Mouse (Mus musculus): Measurements from ENCODE around the gene Zc3h18. TPM values are rescaled to one million over a fixed set of nuclear protein-coding genes. Genes with fewer than 3 reads are reported as not detected.
A peak's percentile ranks its signal among the peaks of the same experiment; 100 is the strongest.

Gene Zc3h18
- polyA plus RNA-seq, 1 experiment from 2014 or later: 28.8 TPM

DNA sequence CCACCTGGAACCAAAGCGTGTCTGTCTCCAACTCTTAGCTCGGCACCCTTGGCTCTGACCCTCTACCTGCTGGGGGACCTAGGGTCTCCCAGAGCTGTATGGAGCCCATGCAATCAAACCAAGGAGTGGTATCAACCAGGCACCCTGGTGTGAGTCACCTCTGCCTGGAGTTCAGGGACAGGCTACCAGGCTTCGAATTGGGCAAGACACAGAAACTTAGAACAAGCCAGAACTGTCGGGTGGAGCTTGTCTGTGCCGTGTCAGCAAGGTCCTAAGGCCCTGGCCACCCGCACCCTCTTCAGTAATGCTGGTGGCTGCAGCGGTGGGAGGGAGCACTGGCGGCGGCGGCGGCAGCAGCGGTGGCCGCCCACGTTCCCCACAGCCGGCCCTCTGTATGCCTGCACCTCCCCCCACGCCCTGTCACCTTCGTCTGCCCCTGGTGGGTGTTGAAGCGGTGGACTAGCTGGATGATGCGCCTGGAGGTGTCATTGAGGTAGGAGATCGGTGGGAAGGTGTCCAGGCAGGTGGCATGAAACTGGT is 60.2 kb downstream of the Zc3h18 start:
- Histone ChIP-seq H3K9me3 (ENCODE audit: control insufficient read depth, low read length) (peaks cover 3% of the 10 kb centered on the region; the same call in 1 of the 2 replicates), H3K27me3 (replicated peaks; ENCODE audit: control insufficient read depth, insufficient read depth, low read length) (peaks cover 6% of the 10 kb centered on the region), H3K4me2 (ENCODE audit: low read length) (no peak overlapping the region), H3K36me3 (ENCODE audit: control insufficient read depth, insufficient read depth, low read length) (peaks cover 40% of the 10 kb centered on the region), H3K27ac (ENCODE audit: low read depth, low read length) (no peak overlapping the region), H3K9ac (ENCODE audit: low read depth, low read length) (no peak overlapping the region), H3K4me1 (ENCODE audit: control insufficient read depth, insufficient read depth, low read depth, low read length) (peaks cover 11% of the 10 kb centered on the region), H3K4me3 (ENCODE audit: low read length) (no peak overlapping the region)
- 89% methylated on average over 17 of the region's 20 CpGs for WGBS
- no peak for ATAC-seq

- 94% methylated on average over 13 of the region's 13 CpGs for WGBS
- Histone ChIP-seq H3K36me3 (ENCODE audit: control insufficient read depth, insufficient read depth, low read length) (peaks cover 40% of the 10 kb centered on the region), H3K4me1 (ENCODE audit: control insufficient read depth, insufficient read depth, low read depth, low read length) (peaks cover 15% of the 10 kb centered on the region), H3K9ac (ENCODE audit: low read depth, low read length) (no peak overlapping the region), H3K27ac (ENCODE audit: low read depth, low read length) (no peak overlapping the region), H3K27me3 (replicated peaks; ENCODE audit: control insufficient read depth, insufficient read depth, low read length) (peaks cover 3% of the 10 kb centered on the region), H3K4me2 (ENCODE audit: low read length) (no peak overlapping the region), H3K4me3 (ENCODE audit: low read length) (no peak overlapping the region), H3K9me3 (ENCODE audit: control insufficient read depth, low read length) (peaks cover 3% of the 10 kb centered on the region; the same call in 1 of the 2 replicates)
- no peak for ATAC-seq
Observed at GRCm38 (mm10) chr8:122437708-122438331, 61.4 kb downstream of the Zc3h18 start.

DNA sequence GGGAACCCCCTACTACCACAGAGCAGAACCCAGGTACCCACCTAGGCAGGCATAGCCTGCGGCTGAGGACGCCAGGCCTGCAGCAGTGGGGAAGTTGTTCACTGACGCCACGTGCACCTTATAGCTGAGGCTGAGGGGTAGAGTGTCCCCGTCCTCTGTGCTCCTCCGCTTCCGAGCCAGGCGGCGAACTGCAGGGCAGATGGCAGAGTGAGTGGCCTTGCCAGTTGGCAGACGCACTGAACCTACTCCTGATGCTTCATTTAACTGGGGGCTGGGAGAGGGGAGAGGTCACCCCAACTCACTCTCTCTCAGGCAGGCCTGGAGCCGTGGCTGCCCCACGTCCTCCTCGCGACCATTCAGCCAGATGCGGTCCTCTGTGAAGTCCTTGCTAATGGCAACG is 62.9 kb downstream of the Zc3h18 start:
- no peak overlapping the region for H3K4me2 ChIP-seq (ENCODE audit: low read length)
- ATAC-seq: no peak
- 85% methylated on average over 16 of the region's 16 CpGs for WGBS
- peaks cover 28% of the 10 kb centered on the region for H3K36me3 ChIP-seq (ENCODE audit: control insufficient read depth, insufficient read depth, low read length)
- peaks cover 12% of the 10 kb centered on the region for H3K4me1 ChIP-seq (ENCODE audit: control insufficient read depth, insufficient read depth, low read depth, low read length)
- no peak overlapping the region for H3K27ac ChIP-seq (ENCODE audit: low read depth, low read length)
- H3K9me3 ChIP-seq (ENCODE audit: control insufficient read depth, low read length): peaks cover 3% of the 10 kb centered on the region; the same call in 1 of the 2 replicates
- H3K9ac ChIP-seq (ENCODE audit: low read depth, low read length): no peak overlapping the region
- H3K4me3 ChIP-seq (ENCODE audit: low read length): no peak overlapping the region
- H3K27me3 ChIP-seq (replicated peaks; ENCODE audit: control insufficient read depth, insufficient read depth, low read length): no peaks in the 10 kb centered on the region

DNA sequence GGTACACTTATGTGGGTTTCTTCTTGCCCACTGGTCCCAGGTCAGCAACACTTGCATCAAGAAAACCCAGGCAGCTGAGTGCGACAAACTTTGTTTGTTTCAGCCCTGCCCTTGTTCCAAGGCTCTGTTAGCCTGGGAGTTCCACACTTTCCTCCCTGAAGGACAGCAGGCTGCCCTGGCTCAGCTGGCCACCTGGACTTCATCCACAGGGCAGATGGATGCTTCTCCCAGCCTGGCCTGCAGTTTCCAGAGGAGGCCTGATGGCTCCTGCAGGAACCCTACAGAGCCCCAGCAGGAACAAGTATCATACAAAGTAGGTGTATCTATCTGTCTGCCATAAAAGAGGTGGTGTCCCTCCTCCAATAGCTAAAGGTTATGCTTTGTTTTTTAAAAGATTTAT is 64.9 kb downstream of the Zc3h18 start:
- Histone ChIP-seq H3K36me3 (ENCODE audit: control insufficient read depth, insufficient read depth, low read length) (peaks cover 16% of the 10 kb centered on the region), H3K27me3 (replicated peaks; ENCODE audit: control insufficient read depth, insufficient read depth, low read length) (no peaks in the 10 kb centered on the region), H3K9me3 (ENCODE audit: control insufficient read depth, low read length) (no peaks in the 10 kb centered on the region), H3K4me2 (ENCODE audit: low read length) (no peak overlapping the region), H3K4me3 (ENCODE audit: low read length) (no peak overlapping the region), H3K9ac (ENCODE audit: low read depth, low read length) (no peak overlapping the region), H3K4me1 (ENCODE audit: control insufficient read depth, insufficient read depth, low read depth, low read length) (peaks cover 22% of the 10 kb centered on the region), H3K27ac (ENCODE audit: low read depth, low read length) (no peak overlapping the region)
- WGBS: 100% methylated on average over 1 of the region's 1 CpGs
- ATAC-seq: no peak

DNA sequence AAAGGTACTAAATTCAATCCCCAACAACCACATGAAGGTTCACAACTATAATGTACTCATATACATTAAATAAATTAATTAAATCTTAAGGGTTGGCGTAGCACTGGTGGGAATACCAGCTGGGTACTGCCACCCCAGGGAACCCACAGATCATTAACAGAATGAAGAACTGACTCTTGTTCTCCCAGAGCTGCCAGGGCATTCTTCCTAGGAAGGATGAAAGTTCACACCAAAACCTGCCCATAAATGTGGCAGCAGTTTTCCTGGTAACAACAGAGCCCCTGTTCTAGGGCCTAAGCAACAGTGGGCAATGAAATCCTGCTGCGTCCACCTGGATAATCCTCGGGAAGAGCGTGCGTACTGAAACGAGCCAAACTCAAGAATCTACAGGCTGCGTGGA is 65.9 kb downstream of the Zc3h18 start:
- H3K4me3 ChIP-seq (ENCODE audit: low read length): peak overlapping the region; percentile 63
- H3K4me1 ChIP-seq (ENCODE audit: control insufficient read depth, insufficient read depth, low read depth, low read length): peaks cover 22% of the 10 kb centered on the region
- H3K27me3 ChIP-seq (replicated peaks; ENCODE audit: control insufficient read depth, insufficient read depth, low read length): no peaks in the 10 kb centered on the region
- H3K9me3 ChIP-seq (ENCODE audit: control insufficient read depth, low read length): no peaks in the 10 kb centered on the region
- WGBS: 12% methylated on average over 7 of the region's 7 CpGs
- H3K27ac ChIP-seq (ENCODE audit: low read depth, low read length): peak overlapping the region; percentile 86
- H3K36me3 ChIP-seq (ENCODE audit: control insufficient read depth, insufficient read depth, low read length): peaks cover 10% of the 10 kb centered on the region; the same call in 1 of the 2 replicates
- H3K4me2 ChIP-seq (ENCODE audit: low read length): peak overlapping the region; percentile 84
- peak overlapping the region; percentile 74 for H3K9ac ChIP-seq (ENCODE audit: low read depth, low read length)
- no peak for ATAC-seq

- H3K36me3 ChIP-seq (ENCODE audit: control insufficient read depth, insufficient read depth, low read length): peaks cover 9% of the 10 kb centered on the region; the same call in 1 of the 2 replicates
- H3K9me3 ChIP-seq (ENCODE audit: control insufficient read depth, low read length): no peaks in the 10 kb centered on the region
- under 1% methylated on average over 12 of the region's 12 CpGs for WGBS
- peak overlapping the region; percentile 86 for H3K27ac ChIP-seq (ENCODE audit: low read depth, low read length)
- no peaks in the 10 kb centered on the region for H3K27me3 ChIP-seq (replicated peaks; ENCODE audit: control insufficient read depth, insufficient read depth, low read length)
- ATAC-seq: peak; percentile 10; the same call in 1 of the 2 replicates
- peak overlapping the region; percentile 74 for H3K9ac ChIP-seq (ENCODE audit: low read depth, low read length)
- peaks cover 22% of the 10 kb centered on the region for H3K4me1 ChIP-seq (ENCODE audit: control insufficient read depth, insufficient read depth, low read depth, low read length)
- peak overlapping the region; percentile 63 for H3K4me3 ChIP-seq (ENCODE audit: low read length)
- H3K4me2 ChIP-seq (ENCODE audit: low read length): peak overlapping the region; percentile 84
Observed at GRCm38 (mm10) chr8:122442781-122443180, 66.4 kb downstream of the Zc3h18 start.

DNA sequence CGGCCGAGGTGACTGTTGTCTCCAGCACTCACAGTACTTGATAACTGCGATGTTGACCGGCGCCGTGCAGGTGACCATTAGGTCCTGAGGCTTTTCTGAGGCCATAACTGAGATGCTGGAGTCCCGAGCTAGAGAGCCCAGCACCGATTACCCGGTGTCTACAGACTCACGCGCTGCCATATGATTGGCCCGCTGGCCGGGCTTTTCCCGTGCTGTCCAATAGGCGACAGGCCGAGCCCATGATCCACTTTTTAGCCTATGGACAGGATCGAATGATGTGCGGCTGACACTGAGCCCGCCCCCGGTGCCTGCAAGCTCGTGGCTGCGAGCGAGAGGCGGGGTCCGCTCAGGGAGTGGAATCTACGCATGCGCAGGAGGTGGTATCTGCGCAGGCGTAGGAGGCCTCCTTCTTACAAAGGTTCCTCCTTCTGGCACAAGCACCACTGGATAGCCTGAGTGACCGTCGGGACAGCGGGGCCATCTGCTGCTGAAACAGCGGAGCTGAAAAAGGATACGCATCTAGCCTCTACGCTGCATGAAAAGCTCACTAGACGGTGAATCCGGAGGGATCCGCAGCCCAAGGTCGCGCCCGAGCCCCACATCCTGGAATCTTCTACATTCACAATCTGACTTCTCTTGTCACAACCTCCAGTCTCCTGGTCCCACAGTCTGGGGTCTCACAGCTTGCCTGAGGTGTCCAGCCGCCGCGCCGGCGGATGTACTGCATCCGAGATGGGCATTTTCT is 67.0 kb downstream of the Zc3h18 start, which contains the start of gene Mvd:
TSS of gene Mvd (minus strand) at position 161 of the 745 bp plus-strand sequence.
- peak; percentile 99 for ATAC-seq
- peak within 1 kb of the TSS; percentile 79 for H3K9ac ChIP-seq (ENCODE audit: low read depth, low read length)
- no peaks in the 10 kb centered on the region for H3K9me3 ChIP-seq (ENCODE audit: control insufficient read depth, low read length)
- H3K27me3 ChIP-seq (replicated peaks; ENCODE audit: control insufficient read depth, insufficient read depth, low read length): no peaks in the 10 kb centered on the region
- H3K4me3 ChIP-seq (ENCODE audit: low read length): peak within 1 kb of the TSS; percentile 67
- peak within 1 kb of the TSS; percentile 84 for H3K4me2 ChIP-seq (ENCODE audit: low read length)
- peaks cover 22% of the 10 kb centered on the region for H3K4me1 ChIP-seq (ENCODE audit: control insufficient read depth, insufficient read depth, low read depth, low read length)
- 0 out of 2 replicates have a peak, but pooled peaks cover 2% of the 10 kb centered on the region for H3K36me3 ChIP-seq (ENCODE audit: control insufficient read depth, insufficient read depth, low read length)
- peak within 1 kb of the TSS; percentile 97 for H3K27ac ChIP-seq (ENCODE audit: low read depth, low read length)
- under 1% methylated on average over 47 of the region's 47 CpGs for WGBS

DNA sequence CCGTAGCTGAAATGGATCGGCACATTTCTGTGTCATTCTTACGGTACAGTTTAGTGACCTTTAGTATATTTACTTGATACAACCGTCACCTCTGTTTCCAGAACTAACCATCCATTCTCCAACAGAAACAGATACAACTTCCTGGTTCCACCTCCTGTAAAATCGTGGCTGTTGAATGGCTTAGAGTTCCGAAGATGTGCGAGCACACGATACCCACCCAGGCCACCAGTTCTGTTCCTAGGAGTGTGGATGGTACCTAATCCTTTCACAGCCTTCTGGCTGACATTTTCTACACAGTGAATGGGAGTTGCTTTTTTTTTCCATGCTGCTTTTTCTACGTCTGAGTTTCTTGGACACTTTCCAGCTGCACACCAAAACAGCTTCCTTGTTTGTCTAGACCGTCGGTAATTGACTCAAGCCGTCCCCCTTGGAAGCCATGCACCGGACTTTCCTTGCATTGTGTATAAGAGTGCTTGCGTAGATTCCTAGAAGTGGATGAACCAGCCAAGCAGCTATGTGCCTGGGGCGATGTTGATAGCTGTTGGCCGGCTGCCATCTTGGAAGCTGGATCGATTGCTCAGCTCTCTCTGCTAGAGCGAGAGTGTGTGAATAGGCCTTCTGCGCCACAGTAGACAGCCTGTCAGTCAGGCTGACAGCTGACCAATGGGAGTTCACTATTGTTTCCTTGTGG is 67.8 kb downstream of the Zc3h18 start:
- no peaks in the 10 kb centered on the region for H3K9me3 ChIP-seq (ENCODE audit: control insufficient read depth, low read length)
- ATAC-seq: peak; percentile 9; the same call in 1 of the 2 replicates
- peak overlapping the region; percentile 79 for H3K9ac ChIP-seq (ENCODE audit: low read depth, low read length)
- H3K4me2 ChIP-seq (ENCODE audit: low read length): peak overlapping the region; percentile 62
- H3K36me3 ChIP-seq (ENCODE audit: control insufficient read depth, insufficient read depth, low read length): 0 out of 2 replicates have a peak, but pooled peaks cover 1% of the 10 kb centered on the region
- peak overlapping the region; percentile 67 for H3K4me3 ChIP-seq (ENCODE audit: low read length)
- peaks cover 22% of the 10 kb centered on the region for H3K4me1 ChIP-seq (ENCODE audit: control insufficient read depth, insufficient read depth, low read depth, low read length)
- H3K27me3 ChIP-seq (replicated peaks; ENCODE audit: control insufficient read depth, insufficient read depth, low read length): no peaks in the 10 kb centered on the region
- H3K27ac ChIP-seq (ENCODE audit: low read depth, low read length): peak overlapping the region; percentile 97
- 7% methylated on average over 19 of the region's 19 CpGs for WGBS

Measured in hindbrain, embryonic 16.5 days (tissue).